Mouse (Mus musculus) embryonic facial prominence, embryonic 13.5 days (tissue): ENCODE data around the gene Arih2. TPM values are rescaled to one million over a fixed set of nuclear protein-coding genes. Genes with fewer than 3 reads are reported as not detected.

Experiments
- ATAC-seq: fragments of 200-750 bp; cut with Nextera tagmentation; 2 replicates; pipeline ENCODE4 v1.8.0; 2017; ENCODE audit warnings: low read depth; ENCODE audit not compliant: insufficient number of reproducible peaks, insufficient read depth, low FRiP score, low TSS enrichment
- H3K27ac ChIP-seq: fragments of 300-500 bp; sonication (generic); 2 replicates; pipeline ENCODE4 v1.5.1; 2015; ENCODE audit warnings: moderate library complexity, mild to moderate bottlenecking, inconsistent platforms
- H3K27me3 ChIP-seq: fragments of 300-500 bp; sonication (generic); 2 replicates; pipeline ENCODE4 v1.6.1; 2015; ENCODE audit warnings: mild to moderate bottlenecking, inconsistent platforms
- H3K36me3 ChIP-seq: fragments of 300-500 bp; sonication (generic); 2 replicates; pipeline ENCODE4 v1.6.1; 2015; ENCODE audit warnings: mild to moderate bottlenecking, inconsistent platforms
- H3K4me1 ChIP-seq: fragments of 300-500 bp; sonication (generic); 2 replicates; pipeline ENCODE4 v1.6.1; 2015; ENCODE audit warnings: inconsistent platforms
- H3K4me2 ChIP-seq: fragments of 300-500 bp; sonication (generic); 2 replicates; pipeline ENCODE4 v1.6.1; 2015; ENCODE audit warnings: moderate library complexity, mild to moderate bottlenecking, inconsistent platforms
- H3K4me3 ChIP-seq: fragments of 300-500 bp; sonication (generic); 2 replicates; pipeline ENCODE4 v1.5.1; 2015; ENCODE audit warnings: mild to moderate bottlenecking, inconsistent platforms
- H3K9ac ChIP-seq: fragments of 300-500 bp; sonication (generic); 2 replicates; pipeline ENCODE4 v1.6.1; 2015; ENCODE audit warnings: mild to moderate bottlenecking, inconsistent platforms
- H3K9me3 ChIP-seq: fragments of 300-500 bp; sonication (generic); 2 replicates; pipeline ENCODE4 v1.6.1; 2016; ENCODE audit warnings: inconsistent platforms
- WGBS: fragments of 180-500 bp; shearing (Covaris S2); methylation state at CpG from one replicate; pipeline ENCODE4 v1.1.7; 2015; ENCODE audit warnings: mixed read lengths; 5-methylcytosine and 5-hydroxymethylcytosine counted together
- polyA plus RNA-seq: library from polyadenylated mRNA; unstranded; fragments of >200 nt; fragmentation: Nextera tagmentation; extraction: Ambion mirVana; gene quantifications from 2 replicates; pipeline ENCODE4 v1.2.1, GENCODE M21; 2015

Gene Arih2
- 51.9 and 53.7 TPM in 2 replicates for polyA plus RNA-seq

DNA sequence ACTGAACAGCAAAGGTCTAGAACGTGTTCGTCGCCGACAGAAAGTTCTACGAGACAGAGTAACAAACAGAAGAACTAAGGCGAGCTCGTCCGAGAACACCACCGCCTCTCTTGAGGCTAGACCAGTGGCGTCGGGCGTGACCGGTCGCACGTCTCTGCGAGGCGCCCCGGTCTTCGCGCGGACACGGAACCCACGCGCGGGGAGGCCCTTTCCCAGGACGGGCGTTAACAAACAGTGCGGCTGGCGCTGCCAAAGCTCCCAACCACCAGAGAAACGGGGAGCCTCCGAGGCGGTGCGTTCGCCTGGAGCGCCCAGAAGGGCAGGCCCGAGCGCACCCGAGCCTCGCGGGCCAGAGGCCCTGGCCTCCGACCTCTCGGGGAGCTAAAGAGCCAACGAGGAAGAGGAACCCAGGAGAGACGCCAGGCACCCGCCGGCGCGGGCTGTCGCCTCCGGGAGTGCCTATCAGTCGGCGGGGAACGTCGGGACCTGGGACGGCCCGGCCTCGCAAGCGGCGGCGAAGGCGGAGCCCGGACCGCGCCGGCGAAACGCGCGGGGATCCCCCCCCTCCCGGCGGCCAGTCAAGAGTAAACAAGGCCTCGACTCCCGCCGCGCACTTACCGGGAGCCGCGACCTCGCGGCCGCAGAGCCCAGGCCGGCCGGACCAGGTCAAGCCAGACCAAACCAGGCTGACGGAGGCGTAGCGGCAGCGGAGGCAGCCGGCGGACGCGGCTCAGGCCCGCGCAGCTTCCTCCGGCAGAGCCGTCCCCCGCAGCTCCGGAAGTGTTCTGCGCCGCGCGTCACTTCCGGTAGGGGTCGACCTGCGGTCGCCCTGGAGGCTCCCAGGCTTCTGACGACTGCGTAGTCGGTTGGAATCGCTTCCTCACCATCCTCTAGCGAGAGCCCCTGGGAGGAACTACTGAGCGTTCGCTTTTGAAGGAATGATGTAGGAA is at the start of gene Arih2:
Gene Arih2 (minus strand): TSS at position 776 of the 950 bp plus-strand sequence.
- Histone ChIP-seq H3K9me3 (no peaks in the 10 kb centered on the region), H3K4me1 (peaks cover 12% of the 10 kb centered on the region), H3K4me2 (peak within 1 kb of the TSS; percentile 76), H3K27me3 (no peaks in the 10 kb centered on the region), H3K36me3 (no peaks in the 10 kb centered on the region), H3K4me3 (peak within 1 kb of the TSS; percentile 98), H3K27ac (peak within 1 kb of the TSS; percentile 89), H3K9ac (peak within 1 kb of the TSS; percentile 93)
- peak; percentile 97 for ATAC-seq
- under 1% methylated on average over 107 of the region's 112 CpGs for WGBS

DNA sequence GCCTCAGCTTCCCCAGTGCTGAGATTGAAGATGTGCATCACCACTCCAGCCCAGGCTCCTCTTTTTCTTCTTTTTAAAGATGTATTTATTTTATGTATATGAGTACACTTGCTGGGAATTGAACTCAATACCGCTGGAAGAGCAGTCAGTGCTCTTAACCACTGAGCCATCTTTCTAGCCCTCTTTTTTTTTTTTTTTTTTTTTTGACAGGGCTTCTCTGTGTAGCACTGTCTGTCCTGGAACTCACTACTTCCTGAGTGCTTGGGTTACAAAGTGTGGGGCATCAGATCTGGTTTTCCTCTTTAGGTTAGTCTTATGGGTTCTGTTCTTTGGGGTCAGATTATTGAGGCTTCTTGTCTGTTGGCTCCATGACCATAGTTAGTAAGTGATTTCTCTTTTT is 45.3 kb upstream of the Arih2 start:
- Histone ChIP-seq H3K9me3 (no peaks in the 10 kb centered on the region), H3K9ac (no peak overlapping the region), H3K4me3 (no peak overlapping the region), H3K4me2 (no peak overlapping the region), H3K27ac (no peak overlapping the region), H3K27me3 (no peaks in the 10 kb centered on the region), H3K4me1 (peaks cover 18% of the 10 kb centered on the region), H3K36me3 (peaks cover 7% of the 10 kb centered on the region; the same call in 1 of the 2 replicates)
- ATAC-seq = no peak
- 100% methylated on average over 1 of the region's 1 CpGs for WGBS

DNA sequence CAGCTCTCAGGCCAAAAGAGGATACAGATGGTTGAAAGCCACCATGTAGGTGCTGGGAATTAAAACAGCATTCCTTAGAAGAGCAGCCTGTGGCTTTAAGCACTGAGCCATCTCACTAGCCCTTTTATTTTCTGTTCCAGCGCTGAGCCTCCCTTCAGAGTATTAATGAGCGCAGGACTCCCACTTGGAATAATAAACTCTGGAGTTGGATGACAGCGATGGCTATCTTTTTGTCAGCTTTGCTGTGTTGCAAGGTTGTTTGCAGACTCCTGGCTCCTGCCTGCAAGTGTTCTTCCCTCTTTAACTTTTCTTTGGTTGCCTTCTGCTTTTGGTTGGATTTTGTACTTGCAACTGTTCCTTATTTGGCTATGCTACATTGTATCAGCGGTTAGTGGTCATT is 44.8 kb upstream of the Arih2 start:
- Histone ChIP-seq H3K9ac (peak overlapping the region; percentile 52), H3K36me3 (0 out of 2 replicates have a peak, but pooled peaks cover 4% of the 10 kb centered on the region), H3K27ac (no peak overlapping the region), H3K4me2 (peak overlapping the region; percentile 90), H3K27me3 (no peaks in the 10 kb centered on the region), H3K4me3 (peak overlapping the region; percentile 1; the same call in 1 of the 2 replicates), H3K9me3 (no peaks in the 10 kb centered on the region), H3K4me1 (peaks cover 18% of the 10 kb centered on the region)
- 81% methylated on average over 4 of the region's 4 CpGs for WGBS
- ATAC-seq = no peak

DNA sequence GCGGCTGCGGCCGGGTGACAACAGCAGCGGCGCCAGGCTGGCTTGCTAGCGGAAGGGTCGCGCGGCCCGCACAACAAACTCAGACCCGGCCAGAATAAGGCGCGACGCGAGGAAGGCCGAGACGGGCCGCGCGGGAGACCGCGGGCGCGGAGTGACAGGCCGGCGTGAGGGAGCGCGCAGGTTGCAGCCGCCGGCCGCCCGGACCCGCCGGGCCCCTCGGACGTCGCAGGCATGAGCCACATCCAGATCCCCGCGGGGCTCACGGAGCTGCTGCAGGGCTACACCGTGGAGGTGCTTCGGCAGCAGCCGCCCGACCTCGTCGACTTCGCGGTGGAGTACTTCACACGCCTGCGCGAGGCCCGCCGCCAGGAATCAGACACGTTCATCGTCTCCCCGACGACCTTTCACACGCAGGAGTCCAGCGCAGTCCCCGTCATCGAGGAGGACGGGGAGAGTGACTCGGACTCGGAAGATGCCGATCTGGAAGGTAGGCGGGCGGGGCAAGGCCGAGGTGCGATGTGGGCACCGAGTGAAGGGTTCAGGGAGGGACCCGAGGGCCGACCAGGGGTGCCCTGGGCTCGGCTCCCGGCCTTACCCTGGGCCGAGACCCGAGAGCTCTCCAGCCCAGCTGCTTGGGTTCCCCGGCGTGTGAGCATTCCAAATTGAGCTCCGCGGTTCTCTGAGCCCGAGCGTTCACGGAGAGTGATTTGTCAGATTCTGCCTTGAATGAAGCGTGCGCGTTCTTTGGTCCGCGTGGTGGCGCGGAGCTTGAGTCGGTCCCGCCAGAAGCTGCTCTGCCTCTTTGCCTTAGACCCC is 43.2 kb upstream of the Arih2 start:
- Histone ChIP-seq H3K4me1 (peaks cover 18% of the 10 kb centered on the region), H3K36me3 (no peaks in the 10 kb centered on the region), H3K9ac (peak overlapping the region; percentile 88), H3K4me2 (peak overlapping the region; percentile 90), H3K27me3 (no peaks in the 10 kb centered on the region), H3K4me3 (peak overlapping the region; percentile 81), H3K27ac (peak overlapping the region; percentile 28), H3K9me3 (no peaks in the 10 kb centered on the region)
- WGBS = under 1% methylated on average over 89 of the region's 92 CpGs
- peak; percentile 53; the same call in 1 of the 2 replicates for ATAC-seq

DNA sequence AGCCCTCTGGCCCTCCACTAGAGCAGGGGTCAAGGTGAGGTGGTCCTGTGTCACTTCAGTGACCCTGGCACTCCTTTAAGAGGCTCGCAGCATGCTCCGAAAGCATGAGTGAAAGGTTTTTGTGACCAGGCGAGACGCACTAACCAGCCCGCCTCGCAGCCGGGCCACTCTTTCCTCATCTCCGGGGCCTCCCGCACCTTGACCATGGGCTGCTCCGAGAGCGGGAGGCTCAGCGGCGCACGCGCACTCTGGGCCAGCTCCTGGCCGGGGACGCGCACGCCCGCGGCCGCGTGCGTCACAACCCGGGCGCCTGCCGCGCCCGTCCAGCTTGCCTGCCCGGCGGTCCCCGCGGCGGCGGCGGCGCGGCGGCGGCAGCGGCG is 42.6 kb upstream of the Arih2 start:
- peak overlapping the region; percentile 90 for H3K4me2 ChIP-seq
- H3K4me3 ChIP-seq = peak overlapping the region; percentile 81
- peak overlapping the region; percentile 57 for H3K27ac ChIP-seq
- no peaks in the 10 kb centered on the region for H3K27me3 ChIP-seq
- peak; percentile 83 for ATAC-seq
- peaks cover 18% of the 10 kb centered on the region for H3K4me1 ChIP-seq
- WGBS = under 1% methylated on average over 34 of the region's 42 CpGs
- H3K9ac ChIP-seq = peak overlapping the region; percentile 88
- no peaks in the 10 kb centered on the region for H3K36me3 ChIP-seq
- H3K9me3 ChIP-seq = no peaks in the 10 kb centered on the region

GRCm38 (mm10) chr9:108691371-108691770 is 42.2 kb upstream of the Arih2 start:
- Histone ChIP-seq H3K36me3 (no peaks in the 10 kb centered on the region), H3K4me3 (peak overlapping the region; percentile 81), H3K9ac (peak overlapping the region; percentile 88), H3K27ac (peak overlapping the region; percentile 57), H3K4me2 (peak overlapping the region; percentile 90), H3K4me1 (peaks cover 18% of the 10 kb centered on the region), H3K27me3 (no peaks in the 10 kb centered on the region), H3K9me3 (no peaks in the 10 kb centered on the region)
- 59% methylated on average over 8 of the region's 8 CpGs for WGBS
- ATAC-seq = no peak

- Histone ChIP-seq H3K4me2 (no peak overlapping the region), H3K36me3 (no peaks in the 10 kb centered on the region), H3K27me3 (no peaks in the 10 kb centered on the region), H3K4me1 (peaks cover 18% of the 10 kb centered on the region), H3K9ac (no peak overlapping the region), H3K4me3 (no peak overlapping the region), H3K9me3 (no peaks in the 10 kb centered on the region), H3K27ac (no peak overlapping the region)
- 88% methylated on average over 6 of the region's 6 CpGs for WGBS
- no peak for ATAC-seq
Measured at GRCm38 (mm10) chr9:108690914-108691313, 41.7 kb upstream of the Arih2 start.

GRCm38 (mm10) chr9:108689993-108690392 is 40.8 kb upstream of the Arih2 start:
- H3K4me1 ChIP-seq = peaks cover 18% of the 10 kb centered on the region
- WGBS = 83% methylated on average over 1 of the region's 1 CpGs
- no peak overlapping the region for H3K9ac ChIP-seq
- H3K4me2 ChIP-seq = no peak overlapping the region
- no peak overlapping the region for H3K27ac ChIP-seq
- no peak for ATAC-seq
- no peaks in the 10 kb centered on the region for H3K9me3 ChIP-seq
- H3K36me3 ChIP-seq = peaks cover 5% of the 10 kb centered on the region; the same call in 1 of the 2 replicates
- H3K4me3 ChIP-seq = no peak overlapping the region
- H3K27me3 ChIP-seq = no peaks in the 10 kb centered on the region

DNA sequence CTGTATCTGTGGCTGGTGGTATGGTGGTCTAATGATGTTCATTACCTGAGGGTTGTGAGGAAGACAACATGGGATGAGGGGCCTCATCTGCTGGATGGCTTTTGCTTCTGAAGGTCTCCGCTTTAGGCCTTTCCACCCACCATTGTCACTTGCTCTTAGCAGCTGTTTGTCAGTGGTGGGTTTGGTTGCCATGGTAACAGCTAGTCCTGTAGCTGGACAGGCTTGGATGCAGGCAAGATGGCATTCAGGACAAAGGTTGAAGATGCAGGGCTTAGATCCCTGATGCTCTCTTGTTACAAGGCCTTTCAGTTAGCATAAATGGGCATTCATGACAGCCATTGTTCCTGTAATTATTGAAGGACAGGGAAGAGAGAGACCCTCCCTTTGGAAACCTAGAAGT is 39.9 kb upstream of the Arih2 start, which contains the start of gene Prkar2a:
Gene Prkar2a (plus strand): TSS at position 209 of the 400 bp plus-strand sequence.
- 68% methylated on average over 1 of the region's 1 CpGs for WGBS
- Histone ChIP-seq H3K27me3 (no peaks in the 10 kb centered on the region), H3K4me2 (no peak within 1 kb of the TSS), H3K9ac (no peak within 1 kb of the TSS), H3K9me3 (no peaks in the 10 kb centered on the region), H3K27ac (no peak within 1 kb of the TSS), H3K36me3 (peaks cover 12% of the 10 kb centered on the region), H3K4me3 (no peak within 1 kb of the TSS), H3K4me1 (peaks cover 18% of the 10 kb centered on the region)
- ATAC-seq = no peak

GRCm38 (mm10) chr9:108688451-108688850 is 39.3 kb upstream of the Arih2 start:
- Histone ChIP-seq H3K27ac (no peak overlapping the region), H3K36me3 (peaks cover 16% of the 10 kb centered on the region), H3K4me1 (peaks cover 12% of the 10 kb centered on the region), H3K9ac (no peak overlapping the region), H3K9me3 (no peaks in the 10 kb centered on the region), H3K4me3 (no peak overlapping the region), H3K4me2 (no peak overlapping the region), H3K27me3 (no peaks in the 10 kb centered on the region)
- no peak for ATAC-seq
- 70% methylated on average over 9 of the region's 9 CpGs for WGBS

- ATAC-seq = no peak
- Histone ChIP-seq H3K9ac (no peak overlapping the region), H3K4me2 (no peak overlapping the region), H3K9me3 (no peaks in the 10 kb centered on the region), H3K27ac (no peak overlapping the region), H3K4me1 (peaks cover 5% of the 10 kb centered on the region), H3K4me3 (no peak overlapping the region), H3K36me3 (peaks cover 24% of the 10 kb centered on the region), H3K27me3 (no peaks in the 10 kb centered on the region)
- WGBS = 68% methylated on average over 2 of the region's 2 CpGs
Measured at GRCm38 (mm10) chr9:108687686-108688085, 38.5 kb upstream of the Arih2 start.
